ENCODE assay signal across 10 mouse cellular contexts in the genomic region with DNA sequence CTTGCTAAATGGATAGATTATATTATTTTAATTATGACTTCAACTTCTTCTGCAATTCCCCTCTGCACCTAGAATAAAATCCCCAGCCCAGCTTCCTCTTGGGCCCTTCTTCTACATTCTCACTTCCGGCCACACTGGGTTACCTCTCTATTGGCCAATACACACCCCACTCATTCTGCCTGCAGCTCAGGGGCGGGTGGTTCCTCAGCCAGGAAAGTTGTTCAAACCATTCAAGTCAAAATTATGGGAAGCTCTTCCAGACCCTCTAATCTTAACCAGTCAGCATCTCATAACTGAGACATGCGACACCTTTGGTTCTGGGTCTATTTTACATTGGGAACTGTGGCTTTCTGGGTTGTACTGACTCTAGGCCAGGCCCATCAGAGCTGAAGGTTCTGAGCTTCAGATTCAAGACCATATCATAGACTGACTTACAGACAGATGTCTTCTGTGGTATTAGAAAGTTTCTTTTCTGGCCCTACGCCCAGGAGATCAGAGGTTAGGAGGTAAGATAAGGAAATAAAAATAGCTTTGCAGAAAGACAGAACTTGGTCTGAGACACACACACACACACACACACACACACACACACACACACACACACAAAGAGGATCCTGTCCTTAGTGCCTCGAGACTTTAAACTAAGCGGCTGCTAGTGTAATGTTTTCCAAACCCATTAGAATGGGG. TPM values are rescaled to one million over a fixed set of nuclear protein-coding genes. Genes with fewer than 3 reads are reported as not detected.
DNase-seq lines count a peak whose midpoint lies in the region; ATAC-seq and TF ChIP-seq lines count a peak whose summit lies in the region.
"Had no signal": no experiment of that assay in that cellular context is flagged by ENCODE, and none has a peak within 500 bp of the region (broad histone marks: within the 10 kb centered on the region; RNA-seq: fewer than 3 reads in every experiment).

No protein-coding gene starts in this region.

- no peaks in the 10 kb centered on the region for H3K27me3 ChIP-seq in thymus, adult 2 months (ENCODE audit: control insufficient read depth, insufficient read depth, low read length)
- H3K27me3 ChIP-seq in heart, embryonic 10.5 days (ENCODE audit: insufficient read depth, poor library complexity, severe bottlenecking), result no peaks in the 10 kb centered on the region
- no peaks in the 10 kb centered on the region for H3K27me3 ChIP-seq in lung, embryonic 15.5 days
- H3K27me3 ChIP-seq in cerebellum, adult 2 months (ENCODE audit: control insufficient read depth, insufficient read depth, low read length), result no peaks in the 10 kb centered on the region
- H3K27me3 ChIP-seq: neural tube, embryonic 13.5 days had no signal

- H3K4me2 ChIP-seq in lung, embryonic 15.5 days, result no peak overlapping the region
- H3K4me2 ChIP-seq: neural tube, embryonic 13.5 days had no signal

- H3K4me3 ChIP-seq in thymus, adult 2 months (ENCODE audit: control insufficient read depth, insufficient read depth, low read length), result no peak overlapping the region
- no peak overlapping the region for H3K4me3 ChIP-seq in heart, embryonic 10.5 days
- no peak overlapping the region for H3K4me3 ChIP-seq in lung, embryonic 15.5 days
- H3K4me3 ChIP-seq in cerebellum, adult 2 months (replicated peaks; ENCODE audit: insufficient read depth, low read depth, low read length), result no peak overlapping the region
- H3K4me3 ChIP-seq: neural tube, embryonic 13.5 days had no signal

- intact Hi-C loops in gastrocnemius, postnatal 36 days (cut with DNase I), result no loop called here

- peak; percentile 34 for DNase-seq in thymus, adult 2 months
- no peak for DNase-seq in thymus, postnatal 0 days (ENCODE audit: low spot score)
- DNase-seq in heart, embryonic 10.5 days (ENCODE audit: low spot score), result no peak
- peak; percentile 66 for DNase-seq in testis, postnatal 10 days (ENCODE audit: low spot score)
- DNase-seq in cerebellum, adult 2 months, result no peak
- no peak for DNase-seq in gastrocnemius, postnatal 36 days
- no peak for DNase-seq in Muller cell, postnatal 12 days (ENCODE audit: inconsistent ontology term)
- DNase-seq: layer of hippocampus, adult 9-11 months had no signal

- H3K36me3 ChIP-seq in thymus, adult 2 months (ENCODE audit: control insufficient read depth, insufficient read depth, low read length), result peaks cover 3% of the 10 kb centered on the region; the same call in 1 of the 2 replicates
- H3K36me3 ChIP-seq in heart, embryonic 10.5 days, result peaks cover 12% of the 10 kb centered on the region
- H3K36me3 ChIP-seq in lung, embryonic 15.5 days, result peaks cover 3% of the 10 kb centered on the region; the same call in 1 of the 2 replicates

- TF ChIP-seq CTCF in thymus, adult 2 months (IDR thresholded peaks at IDR 0.05; ENCODE audit: borderline replicate concordance, control insufficient read depth, extremely low read depth, insufficient read depth, low read length, poor library complexity), result no peak
- no peak for TF ChIP-seq CTCF in cerebellum, adult 2 months (IDR thresholded peaks at IDR 0.05; ENCODE audit: borderline replicate concordance, insufficient read depth, low read depth, low read length)

- H3K4me1 ChIP-seq in thymus, adult 2 months (replicated peaks; ENCODE audit: control insufficient read depth, insufficient read depth, low read length), result peaks cover 47% of the 10 kb centered on the region
- H3K4me1 ChIP-seq in heart, embryonic 10.5 days, result peaks cover 64% of the 10 kb centered on the region
- peaks cover 40% of the 10 kb centered on the region for H3K4me1 ChIP-seq in lung, embryonic 15.5 days
- no peaks in the 10 kb centered on the region for H3K4me1 ChIP-seq in cerebellum, adult 2 months (ENCODE audit: control insufficient read depth, insufficient read depth, low read length)

- no peak overlapping the region for H3K9ac ChIP-seq in lung, embryonic 15.5 days
- H3K9ac ChIP-seq: neural tube, embryonic 13.5 days had no signal

- TF ChIP-seq POLR2A in thymus, adult 2 months (IDR thresholded peaks at IDR 0.05; ENCODE audit: control insufficient read depth, extremely low read depth, insufficient read depth, low read length, poor library complexity), result no peak
- TF ChIP-seq POLR2A in cerebellum, adult 2 months (IDR thresholded peaks at IDR 0.05; ENCODE audit: borderline replicate concordance, insufficient read depth, low read length), result no peak

- WGBS in thymus, adult 2 months, result 14% methylated on average over 6 of the region's 6 CpGs
- whole genome bisulfite sequencing in heart, embryonic 10.5 days, result 42% methylated on average over 6 of the region's 6 CpGs
- 48% methylated on average over 6 of the region's 6 CpGs for WGBS in lung, embryonic 15.5 days
- 93% methylated on average over 6 of the region's 6 CpGs for WGBS in cerebellum, adult 2 months

- ATAC-seq in lung, embryonic 15.5 days (ENCODE audit: borderline replicate concordance, extremely low read depth, low FRiP score, low TSS enrichment), result no peak

- peak overlapping the region; percentile 50; the same call in 1 of the 2 replicates for H3K27ac ChIP-seq in thymus, adult 2 months (ENCODE audit: control insufficient read depth, insufficient read depth, low read length)
- peak overlapping the region; percentile 80; the same call in 1 of the 2 replicates for H3K27ac ChIP-seq in heart, embryonic 10.5 days
- peak overlapping the region; percentile 92; the same call in 1 of the 2 replicates for H3K27ac ChIP-seq in lung, embryonic 15.5 days
- H3K27ac ChIP-seq in cerebellum, adult 2 months (ENCODE audit: insufficient read depth, low read length), result no peak overlapping the region
- H3K27ac ChIP-seq: neural tube, embryonic 13.5 days had no signal

- no peaks in the 10 kb centered on the region for H3K9me3 ChIP-seq in heart, embryonic 10.5 days
- no peaks in the 10 kb centered on the region for H3K9me3 ChIP-seq in lung, embryonic 15.5 days
- H3K9me3 ChIP-seq: neural tube, embryonic 13.5 days had no signal

RNA-seq across cellular contexts. Expression of a gene that starts 2.2 kb away (rescaled TPM):
- polyA plus RNA-seq in thymus, adult 2 months (2012; rRNA removed), result 232 and 249 TPM in 2 replicates
- 72.9 and 82.9 TPM in 2 replicates for polyA plus RNA-seq in thymus, postnatal 0 days (2015; fragmentation: Nextera tagmentation; extraction: Ambion mirVana)
- 46.5 and 48.8 TPM in 2 replicates for polyA plus RNA-seq in heart, embryonic 10.5 days (2016; fragmentation: Nextera tagmentation; extraction: Ambion mirVana)
- 71.0 and 75.7 TPM in 2 replicates for polyA plus RNA-seq in lung, embryonic 15.5 days (2015; fragmentation: Nextera tagmentation; extraction: Ambion mirVana)
- polyA plus RNA-seq in cerebellum, adult 2 months (2012; rRNA removed), result 11.1 and 11.3 TPM in 2 replicates
- total RNA-seq in gastrocnemius, postnatal 36 days (2021), result 1 to 10 TPM; 5.0 to 5.1 TPM

RNA-seq across cellular contexts. Expression of a gene that starts 16.2 kb away (rescaled TPM):
- polyA plus RNA-seq in thymus, adult 2 months (2012; rRNA removed), result 134 and 141 TPM in 2 replicates
- 53.7 and 57.5 TPM in 2 replicates for polyA plus RNA-seq in thymus, postnatal 0 days (2015; fragmentation: Nextera tagmentation; extraction: Ambion mirVana)
- 51.8 and 52.7 TPM in 2 replicates for polyA plus RNA-seq in heart, embryonic 10.5 days (2016; fragmentation: Nextera tagmentation; extraction: Ambion mirVana)
- 69.7 and 77.4 TPM in 2 replicates for polyA plus RNA-seq in lung, embryonic 15.5 days (2015; fragmentation: Nextera tagmentation; extraction: Ambion mirVana)
- 36.0 and 38.4 TPM in 2 replicates for polyA plus RNA-seq in cerebellum, adult 2 months (2012; rRNA removed)
- total RNA-seq in gastrocnemius, postnatal 36 days (2021), result 10 to 100 TPM; 10.7 to 11.4 TPM

RNA-seq across cellular contexts. Expression of a gene that starts 16.3 kb away (rescaled TPM):
- 0.15 and 0.20 TPM in 2 replicates for polyA plus RNA-seq in thymus, adult 2 months (2012; rRNA removed)
- polyA plus RNA-seq in thymus, postnatal 0 days (2015; fragmentation: Nextera tagmentation; extraction: Ambion mirVana), result 1.2 and 1.4 TPM in 2 replicates
- polyA plus RNA-seq in heart, embryonic 10.5 days (2016; fragmentation: Nextera tagmentation; extraction: Ambion mirVana), result 0.95 and 1.3 TPM in 2 replicates
- 2.4 and 2.5 TPM in 2 replicates for polyA plus RNA-seq in lung, embryonic 15.5 days (2015; fragmentation: Nextera tagmentation; extraction: Ambion mirVana)
- polyA plus RNA-seq in cerebellum, adult 2 months (2012; rRNA removed), result 3.5 and 4.4 TPM in 2 replicates
- total RNA-seq in gastrocnemius, postnatal 36 days (2021), result not detected

RNA-seq across cellular contexts. Expression of a gene that starts 23.7 kb away (rescaled TPM):
- polyA plus RNA-seq in thymus, adult 2 months (2012; rRNA removed), result 31.4 and 31.6 TPM in 2 replicates
- 23.3 and 23.8 TPM in 2 replicates for polyA plus RNA-seq in thymus, postnatal 0 days (2015; fragmentation: Nextera tagmentation; extraction: Ambion mirVana)
- 13.8 and 13.9 TPM in 2 replicates for polyA plus RNA-seq in heart, embryonic 10.5 days (2016; fragmentation: Nextera tagmentation; extraction: Ambion mirVana)
- 18.2 and 18.3 TPM in 2 replicates for polyA plus RNA-seq in lung, embryonic 15.5 days (2015; fragmentation: Nextera tagmentation; extraction: Ambion mirVana)
- 19.2 and 20.0 TPM in 2 replicates for polyA plus RNA-seq in cerebellum, adult 2 months (2012; rRNA removed)
- 1 to 10 TPM; 3.5 to 4.5 TPM for total RNA-seq in gastrocnemius, postnatal 36 days (2021)

RNA-seq across cellular contexts. Expression of a gene that starts 45.3 kb away (rescaled TPM):
- 223 and 238 TPM in 2 replicates for polyA plus RNA-seq in thymus, adult 2 months (2012; rRNA removed)
- polyA plus RNA-seq in thymus, postnatal 0 days (2015; fragmentation: Nextera tagmentation; extraction: Ambion mirVana), result 259 TPM in 2 replicates
- 156 and 169 TPM in 2 replicates for polyA plus RNA-seq in heart, embryonic 10.5 days (2016; fragmentation: Nextera tagmentation; extraction: Ambion mirVana)
- 171 and 176 TPM in 2 replicates for polyA plus RNA-seq in lung, embryonic 15.5 days (2015; fragmentation: Nextera tagmentation; extraction: Ambion mirVana)
- polyA plus RNA-seq in cerebellum, adult 2 months (2012; rRNA removed), result 73.1 and 74.1 TPM in 2 replicates
- total RNA-seq in gastrocnemius, postnatal 36 days (2021), result 100 to 1,000 TPM; 122 to 130 TPM

Comparison
In these comparisons a context has a peak if more than half of its experiments do, and no peak if none do; other contexts are left out.
1. DNase-seq: peak in thymus, adult 2 months (single experiment) and testis, postnatal 10 days (single experiment); none in thymus, postnatal 0 days (single experiment), heart, embryonic 10.5 days (single experiment), cerebellum, adult 2 months (0 of 2), gastrocnemius, postnatal 36 days (0 of 2) and Muller cell, postnatal 12 days (single experiment).